Mouse (Mus musculus) lung, postnatal 0 days (tissue): Measurements from ENCODE around the gene Hsf2bp.

ENCODE experiments used
- CTCF ChIP-seq: IDR thresholded peaks from 2 replicates; pipeline ENCODE4 v1.5.1; 2016; ENCODE audit warnings: antibody characterized with exemption, mild to moderate bottlenecking
- EP300 ChIP-seq: IDR thresholded peaks from 2 replicates; pipeline ENCODE4 v1.6.1; 2016; ENCODE audit warnings: antibody characterized with exemption, mild to moderate bottlenecking, control low read depth

GRCm38 (mm10) chr17:32050609-32051008 is 14.5 kb upstream of the Hsf2bp start:
- no peak for TF ChIP-seq CTCF
- no peak for TF ChIP-seq EP300
